Mouse (Mus musculus) MN1 (cell line): Measurements from ENCODE around the gene Gm10147.
"Not testable (repeated sequence)": the region's sequence is repeated elsewhere in the genome, so short reads cannot be mapped to it uniquely, and the experiment has no call there.

ENCODE experiments used
- DNase-seq: peaks from one replicate; pipeline ENCODE4 v3.0.0-alpha.2; 2016; ENCODE audit warnings: low spot score

Gm10147 gene

DNA sequence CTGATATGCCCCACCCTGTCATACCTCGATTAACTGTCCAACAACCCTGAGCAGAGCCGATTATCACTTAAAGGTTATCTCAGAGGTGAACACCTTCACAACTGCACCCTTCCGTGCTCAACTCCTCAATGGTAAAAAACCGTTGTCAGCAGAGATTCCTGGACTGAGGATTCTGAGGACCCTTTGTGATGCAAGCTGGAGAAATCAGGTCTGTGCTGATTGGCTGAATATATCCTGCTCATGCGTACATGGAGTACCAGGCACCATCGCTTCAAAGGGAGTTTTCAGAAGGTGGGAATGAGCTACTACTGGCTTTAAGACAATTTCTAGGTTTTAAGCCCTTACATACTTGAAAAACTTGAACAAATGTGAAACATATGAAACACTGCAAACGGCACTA lies at the start of gene Gm10147:
TSS of gene Gm10147 (minus strand) at position 101 of the 400 bp plus-strand sequence.
- DNase-seq: not testable (repeated sequence)
